Mouse (Mus musculus) heart, embryonic 14.5 days (tissue): ENCODE data around the gene Bcr. TPM values are rescaled to one million over a fixed set of nuclear protein-coding genes. Genes with fewer than 3 reads are reported as not detected.
A peak's percentile ranks its signal among the peaks of the same experiment; 100 is the strongest.

Source experiments
- ATAC-seq: fragments of 200-750 bp; cut with Nextera tagmentation; 2 replicates; pipeline ENCODE4 v1.8.0; 2017; ENCODE audit warnings: low read depth, moderate TSS enrichment; ENCODE audit not compliant: insufficient number of reproducible peaks, insufficient read depth, low FRiP score
- H3K27ac ChIP-seq, 2 experiments: fragments of 200-500 bp in 1 of 2; fragments of 300-500 bp in 1 of 2; sonication (generic) in 1 of 2; replicated peaks in 1 of 2; 2 replicates each; pipeline ENCODE4 v1.5.1; 2012 to 2014; ENCODE audit warnings: low read depth in 2 of 2, low read length in 2 of 2, control low read depth in 1 of 2, mild to moderate bottlenecking in 1 of 2, mixed read lengths in 1 of 2; ENCODE audit not compliant: control insufficient read depth in 1 of 2, insufficient read depth in 1 of 2
- H3K27me3 ChIP-seq: fragments of 300-500 bp; sonication (generic); 2 replicates; pipeline ENCODE4 v1.6.1; 2014; ENCODE audit warnings: mild to moderate bottlenecking, low read length, control low read depth; ENCODE audit not compliant: control insufficient read depth, insufficient read depth
- H3K36me3 ChIP-seq: fragments of 300-500 bp; sonication (generic); 2 replicates; pipeline ENCODE4 v1.6.1; 2014; ENCODE audit warnings: mild to moderate bottlenecking, control low read depth, low read length, mixed read lengths; ENCODE audit not compliant: control insufficient read depth, insufficient read depth
- H3K4me1 ChIP-seq, 2 experiments: fragments of 200-500 bp in 1 of 2; fragments of 300-500 bp in 1 of 2; sonication (generic) in 1 of 2; 2 replicates each; pipeline ENCODE4 v1.6.1; 2012 to 2014; ENCODE audit warnings: low read length in 2 of 2, control low read depth in 1 of 2, mixed read lengths in 1 of 2; ENCODE audit not compliant: control insufficient read depth in 2 of 2, insufficient read depth in 2 of 2
- H3K4me2 ChIP-seq: fragments of 300-500 bp; sonication (generic); 2 replicates; pipeline ENCODE4 v1.6.1; 2014; ENCODE audit warnings: mild to moderate bottlenecking, low read length
- H3K4me3 ChIP-seq, 2 experiments: fragments of 200-500 bp in 1 of 2; fragments of 300-500 bp in 1 of 2; sonication (generic) in 1 of 2; 2 replicates each; pipeline ENCODE4 v1.5.1; 2012 to 2014; ENCODE audit warnings: low read length in 2 of 2, mild to moderate bottlenecking in 2 of 2, control low read depth in 1 of 2, low read depth in 1 of 2, moderate library complexity in 1 of 2; ENCODE audit not compliant: control insufficient read depth in 1 of 2, insufficient read depth in 1 of 2
- H3K9ac ChIP-seq: fragments of 300-500 bp; sonication (generic); 2 replicates; pipeline ENCODE4 v1.6.1; 2014; ENCODE audit warnings: mild to moderate bottlenecking, low read length
- H3K9me3 ChIP-seq: fragments of 300-500 bp; sonication (generic); 2 replicates; pipeline ENCODE4 v1.6.1; 2016; ENCODE audit warnings: low read length, control low read depth; ENCODE audit not compliant: control insufficient read depth
- WGBS: fragments of 180-500 bp; shearing (Covaris S2); extraction: QIAGEN DNeasy Blood & Tissue Kit; methylation state at CpG from one replicate; pipeline ENCODE4 v1.1.7; 2014; 5-methylcytosine and 5-hydroxymethylcytosine counted together
- polyA plus RNA-seq: library from polyadenylated mRNA; unstranded; fragments of >200 nt; fragmentation: Nextera tagmentation; extraction: Ambion mirVana; gene quantifications from 2 replicates; pipeline ENCODE4 v1.2.1, GENCODE M21; 2014

Bcr gene
- polyA plus RNA-seq, 1 experiment from 2014 or later: 14.5 TPM

DNA sequence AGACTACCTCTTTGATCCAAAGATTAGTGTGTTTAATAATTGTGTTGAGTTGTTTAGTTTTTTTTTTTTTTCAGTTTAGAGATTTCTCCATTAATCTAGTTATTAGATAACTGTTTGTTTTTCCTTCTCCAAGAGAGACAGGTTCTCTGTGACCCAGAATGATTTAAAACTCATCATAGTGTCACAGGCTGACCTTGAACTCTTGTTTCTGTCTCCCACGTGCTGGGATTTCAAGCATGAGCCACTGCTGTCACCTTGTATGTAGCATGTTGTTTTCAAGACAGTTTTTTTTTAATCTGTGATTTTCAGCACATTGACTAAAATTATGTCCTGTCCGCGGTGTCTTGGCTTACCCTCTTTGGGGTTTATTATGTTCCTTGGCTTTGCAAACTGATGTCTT lies 47.7 kb downstream of the Bcr start:
- peaks cover 33 to 39% of the 10 kb centered on the region in 2 experiments for H3K4me1 ChIP-seq
- WGBS: 83% methylated on average over 3 of the region's 3 CpGs
- H3K36me3 ChIP-seq: no peaks in the 10 kb centered on the region
- ATAC-seq: no peak
- H3K27ac ChIP-seq: no peak overlapping the region
- no peak overlapping the region for H3K4me2 ChIP-seq
- H3K9ac ChIP-seq: no peak overlapping the region
- H3K9me3 ChIP-seq: no peaks in the 10 kb centered on the region
- no peaks in the 10 kb centered on the region for H3K27me3 ChIP-seq
- H3K4me3 ChIP-seq: no peak overlapping the region

DNA sequence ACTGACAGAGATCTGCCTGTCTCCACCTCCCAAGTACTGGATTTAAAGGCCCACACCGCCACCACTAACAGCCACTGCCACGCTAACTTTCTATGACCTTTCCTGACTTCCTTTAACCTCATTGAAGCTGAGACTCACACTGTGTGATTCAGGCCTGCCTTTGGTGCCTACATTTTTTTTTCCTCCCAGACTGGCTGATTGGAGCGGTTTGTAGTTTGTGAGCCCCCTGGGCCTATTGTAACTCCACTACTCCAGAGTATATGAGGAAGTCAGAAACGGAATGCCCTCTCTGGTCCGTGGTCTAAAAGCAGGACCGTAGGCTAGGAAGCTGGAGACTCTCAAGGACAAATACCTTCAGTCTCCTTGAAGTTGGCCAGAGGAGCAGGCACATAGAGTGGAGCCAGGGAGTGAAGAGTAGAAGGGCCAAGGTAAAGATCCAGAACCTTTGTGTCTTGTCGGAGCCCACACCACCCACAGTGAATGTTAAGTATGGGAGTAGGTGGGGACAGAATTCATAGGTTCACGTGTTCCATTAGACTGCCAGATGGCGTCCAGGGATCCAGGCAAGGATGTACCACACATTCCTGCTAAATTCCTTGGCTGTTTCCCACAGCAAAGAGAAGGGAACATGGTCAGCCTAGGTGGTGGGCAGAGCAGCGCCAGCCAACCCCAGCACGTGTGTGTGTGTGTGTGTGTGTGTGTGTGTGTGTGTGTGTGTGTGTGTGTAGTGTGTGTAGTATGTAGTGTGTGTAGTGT lies 51.2 kb downstream of the Bcr start:
- ATAC-seq: no peak
- H3K27ac ChIP-seq: no peak overlapping the region
- WGBS: 59% methylated on average over 11 of the region's 11 CpGs

DNA sequence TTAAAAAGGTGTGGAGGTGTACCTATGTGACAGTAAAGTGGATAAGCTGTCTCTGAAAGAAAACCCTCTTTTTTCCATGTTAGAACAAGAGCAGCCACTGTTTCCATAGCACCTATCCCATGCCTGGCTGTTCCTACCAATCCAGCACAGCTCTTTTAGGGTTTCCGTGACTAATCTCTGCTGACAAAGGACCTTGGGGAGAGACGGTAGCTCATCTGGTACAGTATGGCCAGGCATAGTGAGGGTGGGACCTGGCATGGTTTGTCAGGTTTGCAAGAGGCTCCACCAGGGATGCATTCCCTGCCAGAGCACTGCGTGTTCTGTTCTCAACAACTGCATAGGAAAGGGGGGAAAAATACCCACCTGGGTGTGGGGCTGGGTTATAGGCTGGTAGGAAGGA lies 52.0 kb downstream of the Bcr start:
- 57% methylated on average over 3 of the region's 3 CpGs for WGBS
- ATAC-seq: no peak
- peaks cover 32 to 37% of the 10 kb centered on the region in 2 experiments for H3K4me1 ChIP-seq

More for the DNA sequence above, 51.2 kb downstream of the Bcr start:
- no peak overlapping the region for H3K4me3 ChIP-seq
- no peaks in the 10 kb centered on the region for H3K9me3 ChIP-seq
- H3K9ac ChIP-seq: no peak overlapping the region
- H3K4me1 ChIP-seq: peaks cover 29 to 37% of the 10 kb centered on the region in 2 experiments
- H3K4me2 ChIP-seq: no peak overlapping the region
- H3K27me3 ChIP-seq: no peaks in the 10 kb centered on the region
- H3K36me3 ChIP-seq: no peaks in the 10 kb centered on the region

DNA sequence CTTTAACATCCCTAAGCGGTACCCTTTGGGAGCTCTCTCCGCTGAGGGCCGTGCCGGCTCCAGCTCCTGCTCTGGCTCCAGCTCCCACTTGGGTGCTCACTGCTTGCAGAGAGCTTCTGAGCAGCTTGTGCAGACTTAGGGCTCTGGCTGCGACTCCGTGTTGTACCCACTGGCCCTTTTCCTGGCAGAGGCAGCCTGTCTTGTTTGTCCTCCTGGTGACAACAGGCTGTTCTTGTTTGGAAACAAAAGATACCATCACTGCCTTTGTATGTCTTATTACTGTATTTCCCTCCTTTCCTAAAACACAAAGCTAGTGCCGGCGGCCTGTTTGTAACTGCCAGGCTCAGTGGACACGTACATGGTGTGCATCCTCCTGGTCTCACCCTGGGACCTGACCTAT lies 53.2 kb downstream of the Bcr start:
- Histone ChIP-seq H3K4me3 (no peak overlapping the region), H3K27ac (no peak overlapping the region), H3K9ac (no peak overlapping the region), H3K27me3 (no peaks in the 10 kb centered on the region), H3K36me3 (no peaks in the 10 kb centered on the region), H3K4me1 (peaks cover 33 to 40% of the 10 kb centered on the region in 2 experiments), H3K4me2 (no peak overlapping the region), H3K9me3 (no peaks in the 10 kb centered on the region)
- ATAC-seq: no peak
- 89% methylated on average over 9 of the region's 9 CpGs for WGBS

More for the DNA sequence above, 52.0 kb downstream of the Bcr start:
- no peaks in the 10 kb centered on the region for H3K36me3 ChIP-seq
- no peak overlapping the region for H3K4me2 ChIP-seq
- no peak overlapping the region for H3K27ac ChIP-seq
- H3K9me3 ChIP-seq: no peaks in the 10 kb centered on the region
- H3K9ac ChIP-seq: no peak overlapping the region
- H3K27me3 ChIP-seq: no peaks in the 10 kb centered on the region
- no peak overlapping the region for H3K4me3 ChIP-seq

DNA sequence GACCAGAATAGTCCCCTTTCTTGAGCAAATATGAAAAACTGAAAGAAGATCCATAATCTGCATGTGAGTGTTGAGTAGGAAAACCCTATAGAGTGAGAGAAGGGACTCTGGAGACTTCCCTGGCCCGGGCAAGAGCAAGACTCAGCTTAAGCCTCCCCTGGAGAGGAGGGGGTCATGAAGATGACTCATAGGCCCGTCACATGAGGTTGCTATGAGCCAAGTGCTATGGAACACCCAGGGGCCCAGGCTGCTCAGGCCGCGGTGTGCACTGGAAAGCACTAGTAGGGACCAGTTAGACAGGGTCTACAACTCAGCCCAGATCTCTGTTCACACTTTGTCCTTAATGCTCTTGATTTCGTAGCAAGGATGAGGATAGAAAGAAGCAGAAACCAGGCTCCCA lies 54.8 kb downstream of the Bcr start:
- no peaks in the 10 kb centered on the region for H3K36me3 ChIP-seq
- H3K4me1 ChIP-seq: peaks cover 39 to 49% of the 10 kb centered on the region in 2 experiments
- H3K27ac ChIP-seq: no peak overlapping the region
- no peak overlapping the region for H3K9ac ChIP-seq
- H3K4me2 ChIP-seq: no peak overlapping the region
- 67% methylated on average over 5 of the region's 5 CpGs for WGBS
- ATAC-seq: peak; percentile 32; the same call in 1 of the 2 replicates
- H3K27me3 ChIP-seq: no peaks in the 10 kb centered on the region
- H3K4me3 ChIP-seq: no peak overlapping the region
- H3K9me3 ChIP-seq: no peaks in the 10 kb centered on the region

DNA sequence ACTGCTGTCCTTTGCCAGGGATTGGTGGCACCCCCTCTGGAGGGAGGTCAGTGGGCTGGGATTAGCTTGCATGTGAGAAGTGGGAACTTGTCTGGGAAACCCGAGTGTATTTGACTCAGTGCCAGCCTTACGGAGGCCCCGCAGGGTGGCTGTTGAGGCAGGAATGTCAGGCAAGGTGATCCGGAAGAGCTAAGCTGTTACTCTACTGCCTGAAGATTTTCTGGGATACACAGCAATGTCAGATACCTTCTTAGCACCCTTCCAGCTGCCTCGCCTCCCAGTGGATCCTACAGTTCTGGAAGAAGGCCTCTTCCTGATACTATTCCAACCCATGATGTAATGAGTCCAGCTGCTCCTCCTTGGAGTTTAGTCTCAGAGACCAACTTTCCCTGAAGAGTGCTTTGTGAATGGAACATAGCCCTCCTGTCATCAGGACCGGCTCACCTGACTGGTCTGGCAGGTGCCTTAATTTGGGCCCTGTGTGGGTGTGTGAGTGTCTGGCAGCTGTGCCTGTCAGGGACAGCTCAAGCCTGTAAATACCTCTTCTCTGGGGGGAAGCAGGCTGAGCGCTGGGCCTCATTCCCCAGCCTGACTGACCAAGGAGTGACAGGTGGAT lies 56.6 kb downstream of the Bcr start:
- 39% methylated on average over 7 of the region's 7 CpGs for WGBS
- no peaks in the 10 kb centered on the region for H3K27me3 ChIP-seq
- peaks cover 41 to 57% of the 10 kb centered on the region in 2 experiments for H3K4me1 ChIP-seq
- H3K4me2 ChIP-seq: no peak overlapping the region
- H3K27ac ChIP-seq: peak overlapping the region; percentile 14 to 31; a peak in 3 of 4 replicates
- H3K9ac ChIP-seq: no peak overlapping the region
- H3K9me3 ChIP-seq: no peaks in the 10 kb centered on the region
- no peak overlapping the region for H3K4me3 ChIP-seq
- H3K36me3 ChIP-seq: no peaks in the 10 kb centered on the region
- no peak for ATAC-seq

DNA sequence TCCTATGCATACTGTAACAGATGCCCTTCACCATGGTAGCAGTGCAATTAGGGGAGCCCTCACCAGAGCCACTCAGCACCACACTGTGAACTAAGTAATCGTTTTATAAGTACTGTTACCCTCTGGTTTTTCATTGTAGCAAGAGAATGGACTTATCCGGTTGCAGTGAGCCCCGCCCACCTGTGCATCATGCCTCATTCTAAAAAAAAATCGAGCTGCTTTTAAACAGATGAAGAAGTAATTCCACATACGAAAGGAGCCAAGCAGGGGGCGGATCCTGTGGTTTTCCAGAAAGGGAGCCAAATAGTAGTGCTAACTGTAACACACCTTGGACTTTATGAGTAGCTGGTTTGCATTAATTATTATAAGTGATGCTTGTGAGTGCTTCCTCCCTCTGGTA lies 58.1 kb downstream of the Bcr start:
- no peaks in the 10 kb centered on the region for H3K27me3 ChIP-seq
- H3K27ac ChIP-seq: no peak overlapping the region
- no peak overlapping the region for H3K9ac ChIP-seq
- no peaks in the 10 kb centered on the region for H3K36me3 ChIP-seq
- peaks cover 34 to 55% of the 10 kb centered on the region in 2 experiments for H3K4me1 ChIP-seq
- no peak overlapping the region for H3K4me2 ChIP-seq
- no peak for ATAC-seq
- 83% methylated on average over 6 of the region's 6 CpGs for WGBS
- H3K4me3 ChIP-seq: no peak overlapping the region
- H3K9me3 ChIP-seq: no peaks in the 10 kb centered on the region
